Mouse (Mus musculus) right cerebral cortex, postnatal 4 days (tissue): ENCODE measurements around the gene Atp5d.
A peak's percentile ranks its signal among the peaks of the same experiment; 100 is the strongest.

Experiments used
- DNase-seq: peaks from one replicate; pipeline ENCODE4 v3.0.0-alpha.2; 2022

Atp5d gene

GRCm38 (mm10) chr10:80138553-80139438, at the start of gene Atp5d:
Atp5d (plus strand) TSS chr10:80138632.
- peak; percentile 70 for DNase-seq

- DNase-seq: no peak
Measured at GRCm38 (mm10) chr10:80089146-80089545, 49.3 kb upstream of the Atp5d start.

GRCm38 (mm10) chr10:80091527-80091926, 46.9 kb upstream of the Atp5d start:
- DNase-seq: no peak

GRCm38 (mm10) chr10:80092690-80093089, 45.7 kb upstream of the Atp5d start:
- no peak for DNase-seq

GRCm38 (mm10) chr10:80094085-80094484, 44.3 kb upstream of the Atp5d start:
- DNase-seq: no peak

GRCm38 (mm10) chr10:80094684-80095083, 43.7 kb upstream of the Atp5d start:
- no peak for DNase-seq

GRCm38 (mm10) chr10:80095547-80095946, 42.9 kb upstream of the Atp5d start:
- DNase-seq: no peak

GRCm38 (mm10) chr10:80097275-80097674, 41.2 kb upstream of the Atp5d start:
- no peak for DNase-seq

GRCm38 (mm10) chr10:80098630-80099029, 39.8 kb upstream of the Atp5d start:
- no peak for DNase-seq

- DNase-seq: no peak
Measured at GRCm38 (mm10) chr10:80100982-80101381, 37.5 kb upstream of the Atp5d start.

- peak; percentile 79 for DNase-seq
Measured at GRCm38 (mm10) chr10:80102216-80102915, 36.1 kb upstream of the Atp5d start.

GRCm38 (mm10) chr10:80103032-80103431, 35.4 kb upstream of the Atp5d start:
- no peak for DNase-seq

GRCm38 (mm10) chr10:80104181-80104580, 34.3 kb upstream of the Atp5d start:
- no peak for DNase-seq

- no peak for DNase-seq
Measured at GRCm38 (mm10) chr10:80105460-80105859, 33.0 kb upstream of the Atp5d start, which contains the start of gene Sbno2. Sbno2 (minus strand) TSS chr10:80105571.

- DNase-seq: no peak
Measured at GRCm38 (mm10) chr10:80105926-80106325, 32.5 kb upstream of the Atp5d start.

GRCm38 (mm10) chr10:80107678-80108077, 30.8 kb upstream of the Atp5d start:
- DNase-seq: no peak

- DNase-seq: peak; percentile 91
Measured at GRCm38 (mm10) chr10:80114341-80115284, 23.8 kb upstream of the Atp5d start.

- DNase-seq: peak; percentile 99
Measured at GRCm38 (mm10) chr10:80115290-80115943, 23.0 kb upstream of the Atp5d start, which contains the start of gene Stk11. Stk11 (plus strand) TSS chr10:80115803.

GRCm38 (mm10) chr10:80115944-80116335, 22.5 kb upstream of the Atp5d start:
- DNase-seq: no peak

GRCm38 (mm10) chr10:80116563-80116926, 21.9 kb upstream of the Atp5d start:
- no peak for DNase-seq

- DNase-seq: no peak
Measured at GRCm38 (mm10) chr10:80116927-80117691, 21.3 kb upstream of the Atp5d start.
